Mouse (Mus musculus): ENCODE measurements at regions not wholly inside any gene's neighbourhood (a gene's known extent, or its start where the extent isn't known, plus 50 kb on each side); places are given as distances from the start of the nearest gene placed in this dataset.

GRCm38 (mm10) chr10:27703260-27703659, 83.7 kb upstream of the Lama2 start:
- TF ChIP-seq CTCF (IDR thresholded peaks at IDR 0.05 in 2 of 3, conservative IDR thresholded peaks at IDR 0.05 in 1 of 3; ENCODE audit: control insufficient read depth in 1 of 3, insufficient read depth in 1 of 3, low read depth in 2 of 3, low read length in 3 of 3, poor library complexity in 1 of 3, severe bottlenecking in 1 of 3): no peak
- no peak for TF ChIP-seq POLR2AphosphoS2 (IDR thresholded peaks at IDR 0.05; ENCODE audit: low read length)
- TF ChIP-seq POLR2A (IDR thresholded peaks at IDR 0.05; ENCODE audit: control insufficient read depth in 1 of 2, insufficient read depth in 1 of 2, low read depth in 1 of 2, low read length in 2 of 2, poor library complexity in 1 of 2): no peak
- TF ChIP-seq TBP (IDR thresholded peaks at IDR 0.05; ENCODE audit: low read depth, low read length): no peak
- no peak for TF ChIP-seq NRF1 (IDR thresholded peaks at IDR 0.05; ENCODE audit: insufficient read depth, low read depth, low read length, poor library complexity, severe bottlenecking)
- no peak for TF ChIP-seq GATA1 (IDR thresholded peaks at IDR 0.05; ENCODE audit: low read depth, low read length)
